Mouse (Mus musculus) liver, embryonic 13.5 days (tissue): ENCODE results near the gene Clec2l. TPM values are rescaled to one million over a fixed set of nuclear protein-coding genes. Genes with fewer than 3 reads are reported as not detected.

Experiments
- ATAC-seq: fragments of 200-750 bp; cut with Nextera tagmentation; 2 replicates; pipeline ENCODE4 v1.8.0; 2017; ENCODE audit warnings: low read depth, mild to moderate bottlenecking, moderate number of reproducible peaks, moderate library complexity
- DNase-seq: peaks from one replicate; pipeline ENCODE4 v3.0.0; 2022
- H3K27ac ChIP-seq: fragments of 300-500 bp; sonication (generic); 2 replicates; pipeline ENCODE4 v1.5.1; 2015; ENCODE audit warnings: moderate library complexity, mild to moderate bottlenecking, inconsistent platforms
- H3K27me3 ChIP-seq: fragments of 300-500 bp; sonication (generic); 2 replicates; pipeline ENCODE4 v1.6.1; 2015; ENCODE audit warnings: mild to moderate bottlenecking, inconsistent platforms
- H3K36me3 ChIP-seq: fragments of 300-500 bp; sonication (generic); 2 replicates; pipeline ENCODE4 v1.6.1; 2015; ENCODE audit warnings: mild to moderate bottlenecking, inconsistent platforms
- H3K4me1 ChIP-seq: fragments of 300-500 bp; sonication (generic); replicated peaks from 2 replicates; pipeline ENCODE4 v1.6.1; 2015; ENCODE audit warnings: inconsistent platforms
- H3K4me2 ChIP-seq: fragments of 300-500 bp; sonication (generic); 2 replicates; pipeline ENCODE4 v1.6.1; 2015; ENCODE audit warnings: inconsistent platforms, mild to moderate bottlenecking, moderate library complexity
- H3K4me3 ChIP-seq: fragments of 300-500 bp; sonication (generic); replicated peaks from 2 replicates; pipeline ENCODE4 v1.5.1; 2015; ENCODE audit warnings: mild to moderate bottlenecking, inconsistent platforms
- H3K9ac ChIP-seq: fragments of 300-500 bp; sonication (generic); 2 replicates; pipeline ENCODE4 v1.6.1; 2015; ENCODE audit warnings: mild to moderate bottlenecking, inconsistent platforms
- H3K9me3 ChIP-seq: fragments of 300-500 bp; sonication (generic); replicated peaks from 2 replicates; pipeline ENCODE4 v1.6.1; 2016; ENCODE audit warnings: inconsistent platforms
- WGBS: fragments of 180-500 bp; shearing (Covaris S2); methylation state at CpG from one replicate; pipeline ENCODE4 v1.1.7; 2015; ENCODE audit not compliant: insufficient replicate concordance; 5-methylcytosine and 5-hydroxymethylcytosine counted together
- polyA plus RNA-seq: library from polyadenylated mRNA; unstranded; fragments of >200 nt; fragmentation: Nextera tagmentation; extraction: Ambion mirVana; gene quantifications from 2 replicates; pipeline ENCODE4 v1.2.1, GENCODE M21; 2015

The Clec2l gene
- polyA plus RNA-seq, 1 experiment from 2014 or later = 0.09 TPM

DNA sequence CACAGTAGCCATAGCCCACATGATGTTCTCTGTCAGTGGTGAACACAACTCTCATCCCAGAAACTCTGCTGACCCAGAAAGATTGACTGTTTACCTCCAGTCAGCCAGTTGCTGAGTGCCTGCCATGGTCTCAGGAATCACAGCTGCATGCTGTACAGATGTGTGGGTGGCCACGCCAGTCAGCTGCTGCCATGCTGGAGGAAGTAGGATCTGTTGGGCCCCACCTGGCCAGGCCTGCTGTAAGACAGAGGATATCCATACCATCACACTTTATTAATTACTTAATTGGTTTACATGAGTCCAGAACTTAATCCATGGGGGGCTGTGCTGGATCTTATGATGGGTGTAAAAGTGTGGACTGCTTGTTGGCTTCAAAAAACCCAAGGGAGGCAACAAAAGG lies 58.5 kb downstream of the Clec2l start:
- DNase-seq = no peak
- H3K4me2 ChIP-seq = no peak overlapping the region
- no peaks in the 10 kb centered on the region for H3K9me3 ChIP-seq
- no peak overlapping the region for H3K9ac ChIP-seq
- H3K27me3 ChIP-seq = no peaks in the 10 kb centered on the region
- H3K4me3 ChIP-seq = no peak overlapping the region
- H3K36me3 ChIP-seq = peaks cover 82% of the 10 kb centered on the region
- no peak overlapping the region for H3K27ac ChIP-seq
- no peak for ATAC-seq
- WGBS = 93% methylated on average over 1 of the region's 1 CpGs
- no peaks in the 10 kb centered on the region for H3K4me1 ChIP-seq

DNA sequence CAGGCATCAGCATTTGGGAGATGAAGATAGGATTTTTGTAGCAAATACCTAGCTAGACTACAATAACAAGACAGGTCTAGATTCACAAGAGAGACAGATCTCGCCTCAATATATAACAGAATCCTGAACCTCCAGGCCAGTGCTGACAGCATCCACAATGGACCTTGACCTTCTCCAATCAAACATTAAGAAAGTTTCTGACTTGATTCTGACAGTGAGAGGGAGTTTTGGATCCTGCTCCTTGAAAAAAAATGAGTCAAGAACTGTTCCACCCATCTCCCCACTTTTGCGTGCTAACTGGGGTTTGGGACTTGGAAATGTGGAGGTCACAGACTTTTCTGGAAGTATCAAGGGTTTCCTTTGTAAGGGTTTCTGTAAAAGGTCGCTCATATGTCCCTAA lies 62.6 kb downstream of the Clec2l start:
- H3K4me1 ChIP-seq = no peaks in the 10 kb centered on the region
- WGBS = 92% methylated on average over 3 of the region's 3 CpGs
- ATAC-seq = no peak

More for the DNA sequence above, 62.6 kb downstream of the Clec2l start:
- Histone ChIP-seq H3K27me3 (no peaks in the 10 kb centered on the region), H3K4me3 (no peak overlapping the region), H3K27ac (no peak overlapping the region), H3K9ac (no peak overlapping the region), H3K9me3 (no peaks in the 10 kb centered on the region), H3K4me2 (no peak overlapping the region), H3K36me3 (peaks cover 74% of the 10 kb centered on the region)
- no peak for DNase-seq

Other genes starting within 250 kb of the Clec2l start
- gene Ubn2, start 229.1 kb upstream of the Clec2l start, polyA plus RNA-seq = 4.4 and 4.9 TPM in 2 replicates
- gene Fmc1, start 129.6 kb upstream of the Clec2l start, polyA plus RNA-seq = 97.6 and 100 TPM in 2 replicates
- 17.8 and 18.5 TPM in 2 replicates for gene Luc7l2, start 111.7 kb upstream of the Clec2l start, polyA plus RNA-seq
- 0.07 TPM in 1 of 2 replicates, not detected in the other for gene Klrg2, start 25.8 kb upstream of the Clec2l start, polyA plus RNA-seq
- 11.4 and 12.2 TPM in 2 replicates for gene Tbxas1, start 212.3 kb downstream of the Clec2l start, polyA plus RNA-seq
- gene Hipk2, start 213.1 kb downstream of the Clec2l start, polyA plus RNA-seq = 20.1 and 20.4 TPM in 2 replicates